Mouse (Mus musculus) heart, adult 11 months (tissue): Measurements from ENCODE around the gene Vcan.

Source experiments
- DNase-seq: peaks from one replicate; pipeline ENCODE4 v3.0.0; 2022

The Vcan gene

DNA sequence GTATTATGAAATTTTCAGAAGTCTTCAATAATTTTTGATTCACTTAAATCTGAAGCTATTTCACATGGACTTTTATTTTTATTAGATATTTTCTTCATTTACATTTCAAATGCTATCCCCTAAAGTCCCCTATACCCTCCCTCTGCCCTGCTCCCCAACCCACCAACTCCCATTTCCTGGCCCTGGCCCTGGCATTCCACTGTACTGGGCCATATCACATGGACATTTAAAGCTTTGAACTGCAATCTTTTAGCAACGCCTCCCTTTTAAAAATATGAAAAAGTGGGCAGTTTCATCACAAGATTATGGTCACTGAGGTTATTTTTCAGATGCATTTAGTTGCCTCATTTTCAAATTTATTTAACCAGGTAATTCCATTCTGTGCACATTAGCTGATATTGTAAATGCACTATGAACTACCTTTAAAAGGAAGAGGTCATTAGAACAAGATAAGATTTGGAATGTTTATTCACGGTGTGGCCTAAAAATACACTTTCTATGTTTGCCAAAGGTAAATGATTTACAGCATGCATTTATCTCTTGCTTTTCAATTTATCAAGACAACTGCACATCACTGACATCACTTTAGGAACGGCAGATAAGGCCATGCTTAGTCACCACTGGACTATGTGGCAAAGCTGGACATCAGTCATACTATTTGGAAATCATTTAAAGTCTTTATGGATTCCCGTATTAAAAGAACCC is 32.7 kb downstream of the Vcan start:
- DNase-seq: no peak

DNA sequence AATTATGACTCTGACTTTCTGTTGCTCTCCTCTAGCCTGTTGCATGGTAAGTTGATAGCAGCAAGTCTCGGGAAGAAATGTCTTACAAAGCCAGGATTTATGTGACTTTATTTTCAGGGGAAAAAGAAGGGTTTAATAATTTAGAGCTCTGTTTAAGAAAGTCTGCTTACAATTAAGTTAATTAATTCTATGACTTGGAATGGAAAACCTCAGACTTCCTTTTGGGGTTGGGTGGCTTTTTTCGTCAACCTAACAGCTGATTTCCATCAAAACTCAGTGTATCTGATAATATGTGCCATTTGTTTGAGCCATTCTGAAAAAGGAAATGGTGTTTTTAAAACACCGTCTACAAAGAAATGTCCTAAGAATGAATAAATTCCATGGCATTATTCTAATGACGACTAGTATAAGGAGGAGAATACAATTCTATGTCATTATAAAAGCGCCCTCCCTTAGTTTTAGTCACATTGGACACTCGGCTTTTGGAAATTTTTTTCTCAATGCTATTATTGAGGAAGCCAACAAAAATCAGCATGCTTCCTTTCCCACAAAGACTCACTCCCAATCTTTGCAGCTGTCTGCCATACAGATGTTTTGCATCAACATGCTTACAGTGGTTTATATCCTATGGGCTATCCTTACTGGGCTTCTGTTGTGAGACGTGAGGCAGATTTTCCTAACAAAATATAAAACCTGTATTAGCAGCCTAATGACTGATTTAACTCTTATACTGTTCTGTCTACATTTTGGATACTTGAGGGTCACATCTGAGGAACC is 34.0 kb downstream of the Vcan start:
- no peak for DNase-seq

GRCm38 (mm10) chr13:89702395-89702794 is 39.9 kb downstream of the Vcan start:
- DNase-seq: no peak

- no peak for DNase-seq
These were observed 42.2 kb downstream of the Vcan start for GRCm38 (mm10) chr13:89699998-89700555.

GRCm38 (mm10) chr13:89692597-89692996 is 49.7 kb downstream of the Vcan start:
- DNase-seq: no peak

DNA sequence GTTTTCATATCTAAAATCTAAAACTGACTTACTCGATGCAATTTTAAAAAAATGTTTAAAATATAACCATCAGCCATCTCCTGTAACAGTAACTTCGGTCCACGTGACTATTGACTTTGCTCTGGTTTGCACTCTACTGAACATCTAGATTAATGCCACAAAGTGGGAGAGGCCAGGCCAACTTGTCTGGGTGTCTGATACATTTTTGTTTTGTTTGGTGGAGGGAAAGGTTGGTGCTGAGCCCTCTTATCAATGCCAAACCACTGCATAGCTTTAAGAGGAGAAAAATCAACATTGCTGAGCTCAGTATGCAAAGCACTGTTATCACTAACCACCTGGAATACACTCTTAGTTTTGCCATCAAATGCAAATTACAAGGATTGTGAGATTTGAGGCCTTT is 58.8 kb downstream of the Vcan start:
- DNase-seq: no peak

DNA sequence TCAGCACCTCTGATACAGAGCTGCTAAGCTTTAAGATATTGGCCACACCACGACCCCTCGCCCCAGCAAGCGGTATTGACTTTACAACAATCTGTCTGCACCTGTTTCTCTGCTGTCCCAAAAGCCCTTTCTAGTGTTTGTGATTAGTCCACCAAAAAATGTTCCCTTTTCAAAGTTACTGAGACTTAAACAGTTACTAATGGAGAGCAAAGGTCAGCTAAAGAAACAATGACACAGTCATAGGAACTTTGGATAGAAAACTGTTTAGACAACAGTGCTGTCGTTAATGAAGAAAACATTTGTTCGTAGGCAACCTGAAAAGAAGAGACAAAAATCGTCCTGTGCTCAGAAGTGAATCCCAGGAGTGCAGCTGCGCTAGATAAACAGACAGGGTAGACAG is 60.1 kb downstream of the Vcan start:
- DNase-seq: no peak

DNA sequence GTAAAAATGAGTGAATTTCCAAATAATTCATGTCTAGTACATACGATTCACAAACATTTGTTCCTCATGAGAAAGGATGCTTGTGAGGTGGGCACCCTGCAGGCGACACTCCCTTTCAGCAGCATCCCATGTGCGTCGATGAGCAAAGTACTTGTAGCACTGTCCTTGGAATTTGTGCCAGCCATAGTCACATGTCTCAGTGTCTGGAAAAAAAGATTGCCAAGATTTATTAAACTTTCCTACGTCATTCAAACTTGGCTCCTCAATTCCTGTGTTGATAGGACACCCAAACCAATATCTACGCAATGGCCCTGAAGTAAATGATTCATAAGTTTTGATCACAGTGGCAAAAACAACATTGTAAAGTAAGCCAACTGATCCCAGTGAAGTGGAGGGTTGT is 62.6 kb downstream of the Vcan start:
- no peak for DNase-seq

- DNase-seq: no peak
These were observed 71.8 kb downstream of the Vcan start for GRCm38 (mm10) chr13:89670505-89670904.

DNA sequence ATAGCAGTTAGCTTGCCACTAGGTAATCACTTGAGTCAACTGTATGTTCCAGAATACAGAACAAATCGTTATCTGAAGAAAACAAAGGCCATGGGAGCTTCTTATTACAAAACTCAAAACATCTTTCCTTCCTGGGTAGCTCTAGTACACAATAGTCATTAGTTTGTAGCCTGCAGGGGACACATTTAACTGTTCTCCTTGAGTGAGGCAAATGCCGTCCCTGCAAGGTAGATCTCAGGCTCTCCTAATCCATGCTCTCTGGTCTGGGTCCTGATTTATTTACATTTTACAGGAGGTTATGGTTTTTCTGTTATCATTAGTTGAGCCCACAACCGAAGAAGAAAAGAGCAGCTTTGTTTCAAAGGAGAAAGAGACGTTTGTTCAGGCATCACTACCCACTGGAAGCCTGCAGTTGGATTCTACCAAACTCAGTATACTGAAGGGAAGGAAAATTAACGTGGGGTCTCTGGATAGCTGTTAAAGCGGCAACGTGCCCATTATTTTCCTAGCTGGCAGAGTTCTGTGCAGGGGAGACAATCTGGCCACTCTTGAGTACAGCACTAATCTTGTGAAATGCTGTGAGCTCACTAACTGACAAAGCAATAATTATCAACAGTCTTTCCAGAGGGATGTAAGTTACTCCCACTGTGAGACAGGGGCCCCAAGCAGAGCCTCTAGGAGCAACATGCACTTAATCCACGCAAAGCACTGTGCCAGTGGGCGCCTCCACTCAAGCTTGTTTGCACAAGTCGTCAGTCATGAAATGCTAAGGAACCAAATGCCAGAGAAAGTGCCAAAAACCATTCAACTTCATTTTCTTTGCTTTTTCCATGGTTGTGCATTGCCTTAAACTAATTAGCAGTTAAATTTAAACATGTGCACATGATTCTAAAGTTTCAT is 73.1 kb downstream of the Vcan start:
- no peak for DNase-seq

DNA sequence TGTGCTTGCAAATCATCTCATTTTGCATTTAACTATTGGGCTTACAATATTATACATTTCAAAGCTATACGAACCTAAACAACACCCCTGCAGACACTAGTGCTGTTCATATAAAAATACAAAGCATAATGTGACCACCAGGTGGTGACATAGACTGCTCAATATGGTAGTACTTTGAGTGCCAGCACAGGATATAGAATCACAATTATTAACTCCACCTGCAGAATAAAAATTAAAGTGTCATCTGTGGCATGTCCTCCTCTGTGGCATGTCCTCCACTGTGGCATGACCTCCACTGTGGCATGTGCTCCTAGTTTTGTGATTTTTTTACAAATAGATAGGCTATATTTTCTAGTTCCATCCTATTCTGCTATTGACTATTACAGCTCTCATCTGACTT is 74.2 kb downstream of the Vcan start:
- no peak for DNase-seq

DNA sequence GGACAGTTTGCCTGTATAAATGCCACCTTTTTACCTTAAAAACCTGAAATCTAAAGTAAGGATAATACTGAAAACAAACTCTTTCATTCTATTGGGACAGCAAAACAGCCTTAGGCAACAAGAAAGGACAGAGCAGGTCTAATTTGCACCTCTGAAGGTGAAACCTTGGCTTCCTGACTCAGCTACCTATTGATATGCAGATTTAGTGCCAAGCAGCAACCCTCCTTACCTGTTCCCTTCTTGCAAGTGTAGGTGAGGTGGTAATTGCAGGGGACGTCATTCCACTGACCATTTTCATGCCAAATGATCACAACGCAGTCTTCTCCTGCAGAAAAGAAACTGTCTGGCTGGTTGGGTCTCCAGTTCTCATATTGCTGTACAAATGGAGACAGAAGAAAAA is 80.6 kb downstream of the Vcan start:
- no peak for DNase-seq

- DNase-seq: no peak
These were observed 85.3 kb downstream of the Vcan start for GRCm38 (mm10) chr13:89657046-89657445.

DNA sequence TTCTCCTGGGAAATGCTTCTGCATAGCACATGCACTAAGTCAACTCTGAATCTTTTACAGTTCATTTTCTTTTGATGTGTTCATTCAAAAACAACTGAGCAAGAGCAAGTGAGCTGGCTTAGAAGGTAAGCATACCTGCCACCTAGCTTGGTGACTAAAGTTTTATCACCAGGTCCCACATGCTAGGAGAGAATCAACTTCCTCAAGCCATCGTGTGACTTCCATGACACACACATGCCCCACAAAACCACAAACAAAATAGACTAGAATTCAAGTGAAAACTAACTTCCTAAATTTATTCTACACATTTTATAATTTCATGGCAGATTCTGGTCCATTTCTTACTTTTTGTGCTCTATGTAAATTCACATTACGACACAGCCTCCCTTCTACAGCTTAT is 89.0 kb downstream of the Vcan start:
- DNase-seq: no peak

GRCm38 (mm10) chr13:89652773-89653172 is 89.5 kb downstream of the Vcan start:
- DNase-seq: no peak

DNA sequence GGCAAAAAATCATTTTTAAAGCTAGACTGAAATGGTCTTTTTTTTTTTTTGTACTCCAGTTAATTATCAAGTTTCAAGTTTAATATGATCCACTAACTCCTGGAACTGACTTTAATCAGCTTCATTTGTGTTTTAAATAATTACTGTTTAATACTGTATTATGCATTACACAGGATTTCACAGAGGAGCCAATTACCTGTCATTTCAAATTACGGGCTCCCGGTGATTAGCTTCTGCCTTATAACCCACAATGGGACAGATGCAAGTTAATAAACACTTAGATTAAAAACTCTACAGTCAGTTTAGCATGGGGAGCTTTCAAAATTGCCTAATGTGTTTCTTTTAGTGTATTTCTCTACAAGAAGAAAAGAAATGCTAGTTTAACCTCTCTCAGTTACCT is 96.7 kb downstream of the Vcan start:
- DNase-seq: no peak

- DNase-seq: no peak
These were observed 105.3 kb downstream of the Vcan start for GRCm38 (mm10) chr13:89637012-89637411.

GRCm38 (mm10) chr13:89634137-89634683 is 108.1 kb downstream of the Vcan start:
- DNase-seq: no peak

GRCm38 (mm10) chr13:89619064-89619463 is 123.2 kb downstream of the Vcan start:
- no peak for DNase-seq

DNA sequence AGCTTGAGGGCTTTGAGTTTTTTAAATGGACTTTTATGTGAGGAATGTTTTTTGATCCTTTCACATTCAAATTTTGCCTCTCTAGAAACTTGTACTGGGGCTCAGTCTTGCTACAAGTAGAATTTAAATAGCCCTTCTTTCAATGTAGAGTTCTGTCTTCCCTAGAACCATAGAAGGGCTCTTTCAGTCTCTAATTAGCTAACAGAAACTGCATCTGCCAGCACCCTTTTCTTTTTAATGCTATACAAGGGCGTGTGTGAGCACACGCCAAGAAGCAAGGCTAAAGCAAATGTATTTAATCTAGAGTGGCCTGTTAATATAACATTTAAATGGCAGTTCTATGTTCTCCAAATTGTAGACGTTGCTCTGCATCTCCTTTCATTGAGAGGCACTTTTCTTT is 134.9 kb downstream of the Vcan start:
- DNase-seq: no peak
